Mouse (Mus musculus): ENCODE data around the gene Gga3.

- TF ChIP-seq GATA1 (IDR thresholded peaks at IDR 0.05; ENCODE audit: borderline replicate concordance, low read length), result no peak
- no peak for TF ChIP-seq FLI1 (IDR thresholded peaks at IDR 0.05; ENCODE audit: low read length)
These were observed 8.2 kb upstream of the Gga3 start for GRCm38 (mm10) chr11:115612059-115612409.

All from megakaryocyte, embryonic 14.5 days (primary cell).